Mouse (Mus musculus): ENCODE results near the gene Mvk. TPM values are rescaled to one million over a fixed set of nuclear protein-coding genes. Genes with fewer than 3 reads are reported as not detected.
A peak's percentile ranks its signal among the peaks of the same experiment; 100 is the strongest.

Gene Mvk
- polyA plus RNA-seq, 1 experiment from 2014 or later = 62.3 TPM

- WGBS = 48% methylated on average over 5 of the region's 5 CpGs
- H3K36me3 ChIP-seq = peaks cover 41% of the 10 kb centered on the region
- H3K4me3 ChIP-seq = no peak overlapping the region
- no peak for DNase-seq (ENCODE audit: low spot score)
- H3K27me3 ChIP-seq (ENCODE audit: low read depth, poor library complexity, severe bottlenecking) = no peaks in the 10 kb centered on the region
- H3K4me1 ChIP-seq = 0 out of 2 replicates have a peak, but pooled peaks cover 7% of the 10 kb centered on the region
- no peaks in the 10 kb centered on the region for H3K9me3 ChIP-seq (replicated peaks)
- 0 out of 2 replicates have a peak overlapping the region, but pooled peaks have one; percentile 47 for H3K27ac ChIP-seq (replicated peaks)
These were observed 21.5 kb upstream of the Mvk start for GRCm38 (mm10) chr5:114422591-114422990.

- H3K4me3 ChIP-seq = no peak overlapping the region
- H3K4me1 ChIP-seq = 0 out of 2 replicates have a peak, but pooled peaks cover 7% of the 10 kb centered on the region
- no peak for DNase-seq (ENCODE audit: low spot score)
- 89% methylated on average over 5 of the region's 5 CpGs for WGBS
- H3K27ac ChIP-seq (replicated peaks) = 0 out of 2 replicates have a peak overlapping the region, but pooled peaks have one; percentile 13
- no peaks in the 10 kb centered on the region for H3K9me3 ChIP-seq (replicated peaks)
- no peaks in the 10 kb centered on the region for H3K27me3 ChIP-seq (ENCODE audit: low read depth, poor library complexity, severe bottlenecking)
- H3K36me3 ChIP-seq = peaks cover 27% of the 10 kb centered on the region
These were observed 20.1 kb upstream of the Mvk start for GRCm38 (mm10) chr5:114423961-114424360.

- 0 out of 2 replicates have a peak, but pooled peaks cover 7% of the 10 kb centered on the region for H3K4me1 ChIP-seq
- no peak overlapping the region for H3K4me3 ChIP-seq
- H3K9me3 ChIP-seq (replicated peaks) = no peaks in the 10 kb centered on the region
- H3K27ac ChIP-seq (replicated peaks) = no peak overlapping the region
- H3K27me3 ChIP-seq (ENCODE audit: low read depth, poor library complexity, severe bottlenecking) = no peaks in the 10 kb centered on the region
- 83% methylated on average over 6 of the region's 6 CpGs for WGBS
- no peak for DNase-seq (ENCODE audit: low spot score)
- H3K36me3 ChIP-seq = no peaks in the 10 kb centered on the region
These were observed 17.3 kb upstream of the Mvk start for GRCm38 (mm10) chr5:114426732-114427131.

- no peak for DNase-seq (ENCODE audit: low spot score)
- H3K4me1 ChIP-seq = no peaks in the 10 kb centered on the region
- H3K27me3 ChIP-seq (ENCODE audit: low read depth, poor library complexity, severe bottlenecking) = no peaks in the 10 kb centered on the region
- H3K36me3 ChIP-seq = no peaks in the 10 kb centered on the region
- H3K27ac ChIP-seq (replicated peaks) = no peak overlapping the region
- H3K9me3 ChIP-seq (replicated peaks) = no peaks in the 10 kb centered on the region
- H3K4me3 ChIP-seq = no peak overlapping the region
- WGBS = 88% methylated on average over 18 of the region's 18 CpGs
These were observed 15.4 kb upstream of the Mvk start for GRCm38 (mm10) chr5:114428621-114429020.

GRCm38 (mm10) chr5:114429781-114430180 lies 14.3 kb upstream of the Mvk start:
- peaks cover 10% of the 10 kb centered on the region for H3K36me3 ChIP-seq
- WGBS = 87% methylated on average over 7 of the region's 7 CpGs
- no peak overlapping the region for H3K27ac ChIP-seq (replicated peaks)
- H3K9me3 ChIP-seq (replicated peaks) = no peaks in the 10 kb centered on the region
- DNase-seq (ENCODE audit: low spot score) = no peak
- no peak overlapping the region for H3K4me3 ChIP-seq
- H3K4me1 ChIP-seq = no peaks in the 10 kb centered on the region
- H3K27me3 ChIP-seq (ENCODE audit: low read depth, poor library complexity, severe bottlenecking) = no peaks in the 10 kb centered on the region

GRCm38 (mm10) chr5:114434359-114434758 lies 9.7 kb upstream of the Mvk start:
- WGBS = 93% methylated on average over 8 of the region's 8 CpGs
- no peak overlapping the region for H3K4me3 ChIP-seq
- peaks cover 45% of the 10 kb centered on the region for H3K36me3 ChIP-seq
- no peak for DNase-seq (ENCODE audit: low spot score)
- no peak overlapping the region for H3K27ac ChIP-seq (replicated peaks)
- H3K4me1 ChIP-seq = no peaks in the 10 kb centered on the region
- H3K9me3 ChIP-seq (replicated peaks) = no peaks in the 10 kb centered on the region
- H3K27me3 ChIP-seq (ENCODE audit: low read depth, poor library complexity, severe bottlenecking) = no peaks in the 10 kb centered on the region

GRCm38 (mm10) chr5:114435588-114435987 lies 8.5 kb upstream of the Mvk start:
- DNase-seq (ENCODE audit: low spot score) = no peak

GRCm38 (mm10) chr5:114444368-114444692 lies 261 bp downstream of the Mvk start:
- H3K27me3 ChIP-seq (ENCODE audit: low read depth, poor library complexity, severe bottlenecking) = no peaks in the 10 kb centered on the region
- no peaks in the 10 kb centered on the region for H3K9me3 ChIP-seq (replicated peaks)
- 1% methylated on average over 21 of the region's 21 CpGs for WGBS
- peak overlapping the region; percentile 85 for H3K4me3 ChIP-seq
- peaks cover 35% of the 10 kb centered on the region for H3K36me3 ChIP-seq
- H3K27ac ChIP-seq (replicated peaks) = peak overlapping the region; percentile 94
- DNase-seq (ENCODE audit: low spot score) = no peak
- peaks cover 24% of the 10 kb centered on the region for H3K4me1 ChIP-seq

More at GRCm38 (mm10) chr5:114435588-114435987, 8.5 kb upstream of the Mvk start:
- no peaks in the 10 kb centered on the region for H3K9me3 ChIP-seq (replicated peaks)
- H3K4me1 ChIP-seq = no peaks in the 10 kb centered on the region
- H3K27me3 ChIP-seq (ENCODE audit: low read depth, poor library complexity, severe bottlenecking) = no peaks in the 10 kb centered on the region
- no peak overlapping the region for H3K27ac ChIP-seq (replicated peaks)
- no peak overlapping the region for H3K4me3 ChIP-seq
- peaks cover 45% of the 10 kb centered on the region for H3K36me3 ChIP-seq
- WGBS = 90% methylated on average over 14 of the region's 14 CpGs

- DNase-seq (ENCODE audit: low spot score) = no peak
- H3K27ac ChIP-seq (replicated peaks) = no peak overlapping the region
- no peak overlapping the region for H3K4me3 ChIP-seq
- H3K4me1 ChIP-seq = peaks cover 13% of the 10 kb centered on the region
- peaks cover 79% of the 10 kb centered on the region for H3K36me3 ChIP-seq
- H3K27me3 ChIP-seq (ENCODE audit: low read depth, poor library complexity, severe bottlenecking) = no peaks in the 10 kb centered on the region
- H3K9me3 ChIP-seq (replicated peaks) = no peaks in the 10 kb centered on the region
- WGBS = 91% methylated on average over 4 of the region's 4 CpGs
These were observed 4.9 kb downstream of the Mvk start for GRCm38 (mm10) chr5:114449011-114449410.

- Histone ChIP-seq H3K27ac (replicated peaks) (no peak overlapping the region), H3K36me3 (peaks cover 44% of the 10 kb centered on the region), H3K4me1 (peaks cover 34% of the 10 kb centered on the region), H3K9me3 (replicated peaks) (no peaks in the 10 kb centered on the region), H3K27me3 (ENCODE audit: low read depth, poor library complexity, severe bottlenecking) (0 out of 2 replicates have a peak, but pooled peaks cover 7% of the 10 kb centered on the region), H3K4me3 (no peak overlapping the region)
- no peak for DNase-seq (ENCODE audit: low spot score)
- WGBS = 88% methylated on average over 9 of the region's 9 CpGs
These were observed 12.2 kb downstream of the Mvk start for GRCm38 (mm10) chr5:114456287-114456686.

- no peak for DNase-seq (ENCODE audit: low spot score)
- Histone ChIP-seq H3K9me3 (replicated peaks) (no peaks in the 10 kb centered on the region), H3K27me3 (ENCODE audit: low read depth, poor library complexity, severe bottlenecking) (peaks cover 10% of the 10 kb centered on the region; the same call in 1 of the 2 replicates)
These were observed 13.0 kb downstream of the Mvk start for GRCm38 (mm10) chr5:114456995-114457605.

GRCm38 (mm10) chr5:114461238-114461637 lies 17.2 kb downstream of the Mvk start:
- Histone ChIP-seq H3K27me3 (ENCODE audit: low read depth, poor library complexity, severe bottlenecking) (peaks cover 44% of the 10 kb centered on the region; the same call in 1 of the 2 replicates), H3K27ac (replicated peaks) (peak overlapping the region; percentile 76), H3K9me3 (replicated peaks) (no peaks in the 10 kb centered on the region), H3K4me1 (peaks cover 69% of the 10 kb centered on the region), H3K36me3 (no peaks in the 10 kb centered on the region; the same call in 1 of the 2 replicates), H3K4me3 (peak overlapping the region; percentile 23)
- WGBS = 8% methylated on average over 7 of the region's 7 CpGs
- peak; percentile 88 for DNase-seq (ENCODE audit: low spot score)

More at GRCm38 (mm10) chr5:114456995-114457605, 13.0 kb downstream of the Mvk start:
- H3K27ac ChIP-seq (replicated peaks) = no peak overlapping the region
- H3K4me1 ChIP-seq = peaks cover 42% of the 10 kb centered on the region
- H3K4me3 ChIP-seq = no peak overlapping the region
- WGBS = 86% methylated on average over 16 of the region's 16 CpGs
- H3K36me3 ChIP-seq = peaks cover 36% of the 10 kb centered on the region

Measured in midbrain, embryonic 10.5 days (tissue).